Mouse (Mus musculus) liver, embryonic 15.5 days (tissue): ENCODE results near the gene Cdrt4. TPM values are rescaled to one million over a fixed set of nuclear protein-coding genes. Genes with fewer than 3 reads are reported as not detected.

Experiments used
- ATAC-seq: fragments of 200-750 bp; cut with Nextera tagmentation; 2 replicates; pipeline ENCODE4 v1.8.0; 2017; ENCODE audit warnings: moderate number of reproducible peaks, mild to moderate bottlenecking, moderate library complexity; ENCODE audit not compliant: insufficient read depth
- H3K27ac ChIP-seq: fragments of 300-500 bp; sonication (generic); replicated peaks from 2 replicates; pipeline ENCODE4 v1.5.1; 2015; ENCODE audit warnings: mild to moderate bottlenecking, inconsistent platforms
- H3K27me3 ChIP-seq: fragments of 300-500 bp; sonication (generic); 2 replicates; pipeline ENCODE4 v1.6.1; 2015; ENCODE audit warnings: mild to moderate bottlenecking, inconsistent platforms
- H3K36me3 ChIP-seq: fragments of 300-500 bp; sonication (generic); replicated peaks from 2 replicates; pipeline ENCODE4 v1.6.1; 2015; ENCODE audit warnings: moderate library complexity, mild to moderate bottlenecking, inconsistent platforms
- H3K4me1 ChIP-seq: fragments of 300-500 bp; sonication (generic); replicated peaks from 2 replicates; pipeline ENCODE4 v1.6.1; 2015; ENCODE audit warnings: inconsistent platforms
- H3K4me2 ChIP-seq: fragments of 300-500 bp; sonication (generic); 2 replicates; pipeline ENCODE4 v1.6.1; 2015; ENCODE audit warnings: moderate library complexity, mild to moderate bottlenecking, inconsistent platforms
- H3K4me3 ChIP-seq: fragments of 300-500 bp; sonication (generic); replicated peaks from 2 replicates; pipeline ENCODE4 v1.5.1; 2015; ENCODE audit warnings: mild to moderate bottlenecking, inconsistent platforms
- H3K9ac ChIP-seq: fragments of 300-500 bp; sonication (generic); 2 replicates; pipeline ENCODE4 v1.6.1; 2015; ENCODE audit warnings: moderate library complexity, mild to moderate bottlenecking, inconsistent platforms
- H3K9me3 ChIP-seq: fragments of 300-500 bp; sonication (generic); replicated peaks from 2 replicates; pipeline ENCODE4 v1.6.1; 2016; ENCODE audit warnings: inconsistent platforms
- WGBS: fragments of 180-500 bp; shearing (Covaris S2); methylation state at CpG from one replicate; pipeline ENCODE4 v1.1.7; 2015; ENCODE audit warnings: mixed read lengths; ENCODE audit not compliant: insufficient replicate concordance; 5-methylcytosine and 5-hydroxymethylcytosine counted together
- polyA plus RNA-seq: library from polyadenylated mRNA; unstranded; fragments of >200 nt; fragmentation: Nextera tagmentation; extraction: Ambion mirVana; gene quantifications from 2 replicates; pipeline ENCODE4 v1.2.1, GENCODE M21; 2015

The Cdrt4 gene
- polyA plus RNA-seq, 1 experiment from 2014 or later, result not detected

DNA sequence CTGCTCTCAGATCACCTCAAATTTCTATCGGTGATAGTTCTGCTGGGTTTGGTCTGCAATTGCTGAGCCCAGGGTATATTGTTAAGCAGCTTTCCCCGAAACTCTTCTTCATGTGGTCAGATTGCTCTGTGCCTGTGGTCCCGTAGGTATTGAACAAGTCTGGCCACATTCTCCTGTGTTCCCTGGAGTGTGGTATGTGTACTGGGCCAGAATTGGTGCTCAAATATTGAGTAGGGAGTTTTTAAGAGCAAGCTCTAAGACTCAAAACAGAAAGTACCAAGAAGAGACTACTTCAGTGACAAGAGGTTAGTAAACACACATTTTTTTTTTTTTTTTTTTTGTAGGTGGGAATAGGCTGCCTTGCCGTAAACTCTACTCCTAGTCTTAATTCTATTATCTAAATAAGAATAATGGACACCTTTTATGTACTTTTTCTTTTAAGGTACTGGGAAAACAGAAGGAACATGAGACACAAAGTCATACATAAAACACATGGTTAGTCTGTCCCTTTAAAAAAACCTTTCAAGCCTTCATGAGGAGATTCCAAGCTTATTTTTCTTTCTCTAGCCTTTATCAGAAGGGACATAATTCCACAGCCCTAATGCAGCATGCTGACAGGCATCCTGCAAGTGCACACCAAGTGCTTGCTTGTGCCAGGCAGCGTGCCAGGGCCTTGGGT, 46.2 kb downstream of the Cdrt4 start:
- H3K9me3 ChIP-seq, result no peaks in the 10 kb centered on the region
- H3K4me2 ChIP-seq, result no peak overlapping the region
- no peaks in the 10 kb centered on the region for H3K4me1 ChIP-seq
- H3K27ac ChIP-seq, result no peak overlapping the region
- 66% methylated on average over 5 of the region's 5 CpGs for WGBS
- H3K4me3 ChIP-seq, result no peak overlapping the region
- H3K9ac ChIP-seq, result no peak overlapping the region
- no peaks in the 10 kb centered on the region for H3K27me3 ChIP-seq
- ATAC-seq, result no peak
- H3K36me3 ChIP-seq, result no peaks in the 10 kb centered on the region

DNA sequence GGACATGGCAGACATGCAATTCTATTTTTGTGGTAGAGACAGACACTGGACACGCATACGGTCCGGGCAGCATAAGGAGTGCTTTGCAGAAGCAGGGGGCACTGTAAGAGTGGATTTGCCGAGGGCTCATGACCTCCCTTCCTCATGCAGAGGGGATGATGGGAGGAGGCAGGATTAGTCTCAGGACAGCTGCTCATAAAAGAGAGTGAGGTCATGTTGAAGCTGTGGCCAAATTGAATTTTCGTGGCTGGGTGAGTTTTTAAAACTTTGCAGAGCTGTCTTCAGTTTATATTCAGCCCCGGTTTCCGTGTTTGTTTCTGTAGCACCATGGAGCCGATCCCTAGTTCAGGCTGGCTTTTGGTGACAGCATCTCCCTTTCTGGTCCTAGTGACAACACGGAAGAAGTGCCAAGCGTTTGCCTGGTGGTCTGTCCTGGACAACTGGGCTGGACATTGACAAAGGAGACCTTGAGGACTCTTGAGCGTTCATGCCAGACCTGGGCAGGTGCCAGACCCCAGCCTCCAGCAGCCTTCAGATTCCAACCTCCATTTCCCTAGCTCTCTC, 46.8 kb downstream of the Cdrt4 start:
- Histone ChIP-seq H3K9ac (no peak overlapping the region), H3K36me3 (no peaks in the 10 kb centered on the region), H3K4me1 (no peaks in the 10 kb centered on the region), H3K4me3 (no peak overlapping the region), H3K9me3 (no peaks in the 10 kb centered on the region), H3K27ac (no peak overlapping the region), H3K27me3 (no peaks in the 10 kb centered on the region), H3K4me2 (no peak overlapping the region)
- 58% methylated on average over 11 of the region's 11 CpGs for WGBS
- no peak for ATAC-seq

- Histone ChIP-seq H3K9ac (no peak overlapping the region), H3K36me3 (no peaks in the 10 kb centered on the region), H3K4me1 (no peaks in the 10 kb centered on the region), H3K27me3 (no peaks in the 10 kb centered on the region), H3K4me2 (no peak overlapping the region), H3K4me3 (no peak overlapping the region), H3K27ac (no peak overlapping the region), H3K9me3 (no peaks in the 10 kb centered on the region)
- no peak for ATAC-seq
- WGBS, result 72% methylated on average over 8 of the region's 8 CpGs
Observed at GRCm38 (mm10) chr11:63000126-63000525, 49.1 kb downstream of the Cdrt4 start.

DNA sequence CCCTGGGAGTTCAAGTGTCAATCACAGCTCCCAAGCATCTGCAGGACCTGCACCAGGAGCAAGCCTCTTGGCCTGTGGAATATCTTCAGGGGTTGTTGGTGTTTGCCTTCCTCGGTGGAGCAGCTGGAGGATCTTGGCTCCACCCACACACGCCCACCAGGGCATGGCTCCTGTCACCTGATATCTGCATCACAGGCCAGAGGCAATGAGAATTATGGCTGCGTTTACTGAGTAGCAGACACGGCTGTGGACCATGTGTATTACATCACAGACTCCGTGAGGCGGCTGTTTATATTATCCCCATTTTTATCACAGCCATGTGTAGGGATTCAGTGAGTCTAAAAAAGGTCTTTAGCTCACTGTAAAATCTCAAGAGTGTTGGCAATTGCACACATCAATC, 53.6 kb downstream of the Cdrt4 start:
- no peak overlapping the region for H3K4me3 ChIP-seq
- ATAC-seq, result no peak
- WGBS, result 48% methylated on average over 6 of the region's 6 CpGs
- H3K4me2 ChIP-seq, result no peak overlapping the region
- no peaks in the 10 kb centered on the region for H3K36me3 ChIP-seq
- no peak overlapping the region for H3K27ac ChIP-seq
- no peaks in the 10 kb centered on the region for H3K27me3 ChIP-seq
- H3K4me1 ChIP-seq, result no peaks in the 10 kb centered on the region
- H3K9me3 ChIP-seq, result no peaks in the 10 kb centered on the region
- H3K9ac ChIP-seq, result no peak overlapping the region

- Histone ChIP-seq H3K27me3 (no peaks in the 10 kb centered on the region), H3K4me1 (no peaks in the 10 kb centered on the region), H3K9ac (no peak overlapping the region), H3K36me3 (no peaks in the 10 kb centered on the region), H3K27ac (no peak overlapping the region), H3K9me3 (no peaks in the 10 kb centered on the region), H3K4me2 (no peak overlapping the region), H3K4me3 (no peak overlapping the region)
- 47% methylated on average over 5 of the region's 5 CpGs for WGBS
- no peak for ATAC-seq
Observed at GRCm38 (mm10) chr11:63007376-63007775, 56.4 kb downstream of the Cdrt4 start.

DNA sequence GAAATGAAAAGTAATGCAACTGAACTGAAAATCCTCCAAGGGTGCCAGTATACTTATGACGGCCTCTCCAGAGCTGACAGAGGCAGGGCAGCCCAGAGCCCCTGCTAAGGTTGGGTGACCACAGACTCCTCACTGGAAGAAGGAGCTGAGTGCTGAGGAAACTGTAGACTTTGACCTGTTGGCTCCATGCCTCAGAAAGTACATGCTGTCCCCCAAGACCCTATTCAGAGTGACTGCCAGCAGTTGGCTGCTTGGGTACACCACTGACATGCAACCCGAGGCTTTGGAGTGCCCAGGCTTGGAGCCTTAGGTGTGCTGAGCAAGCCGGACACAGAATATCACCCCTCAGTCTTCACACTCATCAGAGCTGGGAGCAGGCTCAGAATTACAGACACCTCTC, 57.0 kb downstream of the Cdrt4 start:
- WGBS, result 61% methylated on average over 3 of the region's 3 CpGs
- no peak overlapping the region for H3K4me2 ChIP-seq
- no peaks in the 10 kb centered on the region for H3K4me1 ChIP-seq
- H3K4me3 ChIP-seq, result no peak overlapping the region
- ATAC-seq, result no peak
- H3K9me3 ChIP-seq, result no peaks in the 10 kb centered on the region
- H3K27me3 ChIP-seq, result no peaks in the 10 kb centered on the region
- no peak overlapping the region for H3K9ac ChIP-seq
- no peaks in the 10 kb centered on the region for H3K36me3 ChIP-seq
- H3K27ac ChIP-seq, result no peak overlapping the region

DNA sequence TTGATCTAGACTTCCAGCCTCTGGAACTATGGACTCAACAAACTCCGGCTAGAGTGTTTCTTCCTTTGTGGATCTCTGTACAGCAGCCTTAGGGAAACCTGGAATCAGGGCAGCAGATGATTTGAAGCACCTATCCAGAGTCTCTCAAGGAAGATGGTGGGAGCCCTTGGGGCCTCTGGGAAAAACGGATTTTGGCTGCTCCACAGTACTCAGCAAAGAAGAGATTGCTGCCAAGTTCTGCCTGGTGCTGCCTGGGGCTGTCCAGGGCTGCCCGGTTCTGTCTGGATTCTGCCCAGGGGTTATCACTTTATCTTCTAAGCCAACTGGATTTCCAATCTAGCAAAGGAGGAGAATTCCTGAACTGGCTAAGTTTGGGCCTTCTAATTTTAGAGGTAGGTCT, 58.8 kb downstream of the Cdrt4 start:
- no peak for ATAC-seq
- Histone ChIP-seq H3K9me3 (no peaks in the 10 kb centered on the region), H3K9ac (no peak overlapping the region), H3K36me3 (no peaks in the 10 kb centered on the region), H3K27me3 (no peaks in the 10 kb centered on the region), H3K4me2 (no peak overlapping the region), H3K4me3 (no peak overlapping the region), H3K27ac (no peak overlapping the region), H3K4me1 (no peaks in the 10 kb centered on the region)
- WGBS, result 49% methylated on average over 3 of the region's 3 CpGs

GRCm38 (mm10) chr11:63017327-63018082, 66.5 kb downstream of the Cdrt4 start:
- Histone ChIP-seq H3K4me1 (no peaks in the 10 kb centered on the region), H3K9me3 (no peaks in the 10 kb centered on the region), H3K36me3 (no peaks in the 10 kb centered on the region), H3K9ac (no peak overlapping the region), H3K27ac (no peak overlapping the region), H3K27me3 (no peaks in the 10 kb centered on the region), H3K4me2 (no peak overlapping the region), H3K4me3 (no peak overlapping the region)
- no peak for ATAC-seq
- 66% methylated on average over 6 of the region's 6 CpGs for WGBS

DNA sequence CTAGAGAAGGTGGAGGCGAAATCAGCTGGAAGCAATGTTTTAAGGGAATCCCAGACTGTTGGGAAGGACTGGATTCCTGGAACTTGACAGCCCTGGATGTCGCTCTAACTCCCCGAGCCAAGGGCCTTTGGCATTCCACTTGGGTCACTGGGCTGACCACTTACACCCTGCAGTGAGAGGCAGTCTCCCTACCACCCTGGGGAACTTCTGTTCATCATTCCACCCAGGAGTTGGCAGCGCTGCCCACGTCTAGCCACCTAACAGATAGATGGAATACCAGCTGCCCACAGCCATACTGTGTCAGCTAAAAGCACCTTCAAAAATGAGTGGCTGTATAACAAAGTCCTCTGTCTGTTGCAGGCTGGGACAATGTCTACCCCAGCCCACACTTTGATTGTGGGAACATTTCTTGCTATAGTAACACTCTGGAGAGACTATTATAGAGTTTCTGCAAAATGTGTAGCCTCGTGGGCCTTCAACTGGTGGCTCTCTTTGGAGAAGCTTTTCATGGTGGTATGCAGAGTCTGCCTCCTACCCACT, 67.2 kb downstream of the Cdrt4 start:
- no peaks in the 10 kb centered on the region for H3K4me1 ChIP-seq

GRCm38 (mm10) chr11:63020633-63021032, 69.6 kb downstream of the Cdrt4 start:
- Histone ChIP-seq H3K27me3 (no peaks in the 10 kb centered on the region), H3K4me2 (no peak overlapping the region), H3K9me3 (no peaks in the 10 kb centered on the region), H3K4me3 (no peak overlapping the region), H3K36me3 (no peaks in the 10 kb centered on the region), H3K9ac (no peak overlapping the region), H3K27ac (no peak overlapping the region), H3K4me1 (no peaks in the 10 kb centered on the region)
- ATAC-seq, result no peak

More for the DNA sequence above, 67.2 kb downstream of the Cdrt4 start:
- Histone ChIP-seq H3K27ac (no peak overlapping the region), H3K4me3 (no peak overlapping the region), H3K36me3 (no peaks in the 10 kb centered on the region), H3K4me2 (no peak overlapping the region), H3K9me3 (no peaks in the 10 kb centered on the region), H3K9ac (no peak overlapping the region), H3K27me3 (no peaks in the 10 kb centered on the region)
- no peak for ATAC-seq
- WGBS, result 55% methylated on average over 6 of the region's 6 CpGs

- Histone ChIP-seq H3K27me3 (no peaks in the 10 kb centered on the region), H3K9ac (no peak overlapping the region), H3K36me3 (no peaks in the 10 kb centered on the region), H3K4me3 (no peak overlapping the region), H3K27ac (no peak overlapping the region), H3K4me1 (no peaks in the 10 kb centered on the region), H3K4me2 (no peak overlapping the region), H3K9me3 (no peaks in the 10 kb centered on the region)
- WGBS, result 45% methylated on average over 5 of the region's 5 CpGs
- ATAC-seq, result no peak
Observed at GRCm38 (mm10) chr11:63021141-63021806, 70.3 kb downstream of the Cdrt4 start.
